Mouse (Mus musculus) CH12.LX (cell line): ENCODE results near the gene Mroh3.

Experiments
- CHD2 ChIP-seq: IDR thresholded peaks from 2 replicates; pipeline ENCODE4 v1.6.1; 2011; ENCODE audit warnings: low read length, improper control_type of control experiment
- CTCF ChIP-seq, 2 experiments: IDR thresholded peaks in 1 of 2; conservative IDR thresholded peaks in 1 of 2; 2 replicates each; pipeline ENCODE4 v1.5.1; 2011 to 2012; ENCODE audit warnings: low read depth in 2 of 2, low read length in 2 of 2, improper control_type of control experiment in 1 of 2, inconsistent platforms in 1 of 2, mild to moderate bottlenecking in 1 of 2, moderate library complexity in 1 of 2
- E2F4 ChIP-seq: IDR thresholded peaks from 2 replicates; pipeline ENCODE4 v1.6.1; 2011; ENCODE audit warnings: low read depth, low read length, improper control_type of control experiment; ENCODE audit not compliant: insufficient replicate concordance
- EP300 ChIP-seq: IDR thresholded peaks from 2 replicates; pipeline ENCODE4 v1.6.1; 2011; ENCODE audit warnings: low read length, improper control_type of control experiment
- HCFC1 ChIP-seq: IDR thresholded peaks from 2 replicates; pipeline ENCODE4 v1.6.1; 2012; ENCODE audit warnings: low read depth, mild to moderate bottlenecking, inconsistent platforms, low read length, improper control_type of control experiment
- MAX ChIP-seq: IDR thresholded peaks from 2 replicates; pipeline ENCODE4 v1.6.1; 2011; ENCODE audit warnings: low read length, improper control_type of control experiment
- MXI1 ChIP-seq: IDR thresholded peaks from 2 replicates; pipeline ENCODE4 v1.6.1; 2011; ENCODE audit warnings: mild to moderate bottlenecking, low read depth, low read length, improper control_type of control experiment
- MYC ChIP-seq: IDR thresholded peaks from 2 replicates; pipeline ENCODE4 v1.6.1; 2011; ENCODE audit warnings: low read depth, mild to moderate bottlenecking, improper control_type of control experiment, low read length
- POLR2A ChIP-seq: IDR thresholded peaks from 2 replicates; pipeline ENCODE4 v1.6.1; 2011; ENCODE audit warnings: low read depth, mild to moderate bottlenecking, improper control_type of control experiment, low read length
- SIN3A ChIP-seq: IDR thresholded peaks from 2 replicates; pipeline ENCODE4 v1.6.1; 2012; ENCODE audit warnings: low read length, improper control_type of control experiment, inconsistent platforms
- SMC3 ChIP-seq: IDR thresholded peaks from 2 replicates; pipeline ENCODE4 v1.6.1; 2011; ENCODE audit warnings: low read depth, low read length, improper control_type of control experiment
- UBTF ChIP-seq: IDR thresholded peaks from 2 replicates; pipeline ENCODE4 v1.6.1; 2012; ENCODE audit warnings: low read depth, mild to moderate bottlenecking, inconsistent platforms, low read length, improper control_type of control experiment, moderate library complexity
- ZC3H11A ChIP-seq: IDR thresholded peaks from 2 replicates; pipeline ENCODE4 v1.6.1; 2012; ENCODE audit warnings: low read depth, mild to moderate bottlenecking, inconsistent platforms, low read length, improper control_type of control experiment
- ZKSCAN1 ChIP-seq: IDR thresholded peaks from 2 replicates; pipeline ENCODE4 v1.6.1; 2012; ENCODE audit warnings: low read depth, inconsistent platforms, low read length, improper control_type of control experiment, borderline replicate concordance

- TF ChIP-seq EP300 (peak; percentile 80), SMC3 (no peak), CHD2 (peak; percentile 45; the same call in 1 of the 2 replicates), CTCF (conservative IDR thresholded peaks at IDR 0.05 in 1 of 2, IDR thresholded peaks at IDR 0.05 in 1 of 2; ENCODE audit: low read depth in 2 of 2, low read length in 2 of 2) (no peak), HCFC1 (no peak), ZKSCAN1 (no peak), POLR2A (no peak), MYC (no peak), MAX (no peak), UBTF (no peak), E2F4 (no peak), SIN3A (no peak), ZC3H11A (no peak), MXI1 (no peak)
Measured at GRCm38 (mm10) chr1:136255174-136255573, 42.5 kb upstream of the Mroh3 start.
